Mouse (Mus musculus): ENCODE results near the gene Nppb. TPM values are rescaled to one million over a fixed set of nuclear protein-coding genes. Genes with fewer than 3 reads are reported as not detected.

The Nppb gene
- polyA plus RNA-seq, 1 experiment from 2014 or later, result not detected

DNA sequence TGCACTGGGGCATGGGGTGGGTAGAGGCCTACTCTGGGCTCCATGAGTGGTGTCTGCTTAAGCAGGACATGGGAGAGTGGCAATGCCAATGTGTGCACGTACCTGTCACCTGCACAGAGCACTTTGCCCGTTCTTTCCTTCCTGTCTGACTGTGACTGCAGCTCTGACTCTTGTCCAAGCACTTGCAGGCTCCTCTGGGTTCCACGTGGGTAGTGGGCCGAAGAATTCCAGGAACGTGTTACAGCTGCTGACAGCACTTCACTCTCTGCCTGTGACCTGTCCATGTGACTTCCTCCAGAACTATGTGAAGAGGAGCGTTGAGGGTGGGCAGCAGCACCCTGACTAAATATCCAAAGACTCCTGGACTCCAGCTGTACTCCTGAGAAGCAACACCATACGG, 19.9 kb upstream of the Nppb start:
- Histone ChIP-seq H3K36me3 (ENCODE audit: control insufficient read depth, insufficient read depth, low read length) (no peaks in the 10 kb centered on the region), H3K9me3 (replicated peaks; ENCODE audit: control insufficient read depth, low read length) (no peaks in the 10 kb centered on the region), H3K4me3 (ENCODE audit: low read depth, low read length) (no peak overlapping the region), H3K4me1 (ENCODE audit: control insufficient read depth, insufficient read depth, low read length) (no peaks in the 10 kb centered on the region), H3K27me3 (replicated peaks; ENCODE audit: control insufficient read depth, insufficient read depth, low read length) (no peaks in the 10 kb centered on the region), H3K27ac (ENCODE audit: low read depth, low read length) (no peak overlapping the region), H3K4me2 (ENCODE audit: low read length) (no peak overlapping the region), H3K9ac (ENCODE audit: low read length) (no peak overlapping the region)
- WGBS, result 85% methylated on average over 7 of the region's 7 CpGs
- DNase-seq (ENCODE audit: low spot score) (no peak), ATAC-seq (no peak)

DNA sequence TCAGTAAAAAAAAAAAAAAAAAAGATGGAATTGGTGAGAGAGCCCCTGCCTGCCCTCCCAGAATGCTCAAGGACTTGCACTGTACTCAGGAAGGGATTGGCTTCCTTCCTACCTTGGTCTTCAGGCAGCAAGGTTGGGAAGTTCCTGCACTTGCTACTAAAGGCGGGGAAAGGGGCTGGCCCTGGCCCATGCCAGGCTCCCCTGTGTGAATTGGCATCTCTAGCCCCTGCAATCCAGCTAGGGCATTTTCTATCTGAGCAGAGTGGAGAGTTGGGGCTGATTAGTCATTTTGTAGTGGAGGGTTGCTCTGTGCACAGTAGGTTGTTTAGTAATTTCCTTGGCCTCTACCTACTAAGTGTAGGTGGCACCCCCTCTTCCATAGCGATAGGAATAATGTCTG, 16.8 kb upstream of the Nppb start:
- WGBS, result 89% methylated on average over 2 of the region's 2 CpGs
- Histone ChIP-seq H3K27ac (ENCODE audit: low read depth, low read length) (no peak overlapping the region), H3K36me3 (ENCODE audit: control insufficient read depth, insufficient read depth, low read length) (no peaks in the 10 kb centered on the region), H3K4me2 (ENCODE audit: low read length) (no peak overlapping the region), H3K4me1 (ENCODE audit: control insufficient read depth, insufficient read depth, low read length) (no peaks in the 10 kb centered on the region), H3K9ac (ENCODE audit: low read length) (no peak overlapping the region), H3K4me3 (ENCODE audit: low read depth, low read length) (no peak overlapping the region), H3K27me3 (replicated peaks; ENCODE audit: control insufficient read depth, insufficient read depth, low read length) (no peaks in the 10 kb centered on the region), H3K9me3 (replicated peaks; ENCODE audit: control insufficient read depth, low read length) (no peaks in the 10 kb centered on the region)
- DNase-seq (ENCODE audit: low spot score) (no peak), ATAC-seq (no peak)

GRCm38 (mm10) chr4:147969337-147969736, 16.3 kb upstream of the Nppb start:
- H3K27ac ChIP-seq (ENCODE audit: low read depth, low read length), result no peak overlapping the region
- H3K27me3 ChIP-seq (replicated peaks; ENCODE audit: control insufficient read depth, insufficient read depth, low read length), result no peaks in the 10 kb centered on the region
- no peaks in the 10 kb centered on the region for H3K4me1 ChIP-seq (ENCODE audit: control insufficient read depth, insufficient read depth, low read length)
- H3K4me2 ChIP-seq (ENCODE audit: low read length), result no peak overlapping the region
- no peak for ATAC-seq
- no peaks in the 10 kb centered on the region for H3K9me3 ChIP-seq (replicated peaks; ENCODE audit: control insufficient read depth, low read length)
- no peak for DNase-seq (ENCODE audit: low spot score)
- H3K36me3 ChIP-seq (ENCODE audit: control insufficient read depth, insufficient read depth, low read length), result no peaks in the 10 kb centered on the region
- H3K4me3 ChIP-seq (ENCODE audit: low read depth, low read length), result no peak overlapping the region
- no peak overlapping the region for H3K9ac ChIP-seq (ENCODE audit: low read length)
- WGBS, result 53% methylated on average over 9 of the region's 9 CpGs

- Histone ChIP-seq H3K36me3 (ENCODE audit: control insufficient read depth, insufficient read depth, low read length) (no peaks in the 10 kb centered on the region), H3K4me1 (ENCODE audit: control insufficient read depth, insufficient read depth, low read length) (no peaks in the 10 kb centered on the region), H3K4me3 (ENCODE audit: low read depth, low read length) (no peak overlapping the region), H3K4me2 (ENCODE audit: low read length) (no peak overlapping the region), H3K9me3 (replicated peaks; ENCODE audit: control insufficient read depth, low read length) (no peaks in the 10 kb centered on the region), H3K27me3 (replicated peaks; ENCODE audit: control insufficient read depth, insufficient read depth, low read length) (no peaks in the 10 kb centered on the region), H3K9ac (ENCODE audit: low read length) (no peak overlapping the region), H3K27ac (ENCODE audit: low read depth, low read length) (no peak overlapping the region)
- WGBS, result 87% methylated on average over 3 of the region's 3 CpGs
- DNase-seq (ENCODE audit: low spot score), result no peak
- no peak for ATAC-seq
Observed at GRCm38 (mm10) chr4:147976237-147976636, 9.4 kb upstream of the Nppb start.

GRCm38 (mm10) chr4:147977726-147978125, 7.9 kb upstream of the Nppb start:
- H3K4me1 ChIP-seq (ENCODE audit: control insufficient read depth, insufficient read depth, low read length), result no peaks in the 10 kb centered on the region
- H3K4me3 ChIP-seq (ENCODE audit: low read depth, low read length), result no peak overlapping the region
- no peak overlapping the region for H3K9ac ChIP-seq (ENCODE audit: low read length)
- DNase-seq (ENCODE audit: low spot score) (no peak), ATAC-seq (no peak)
- H3K27ac ChIP-seq (ENCODE audit: low read depth, low read length), result no peak overlapping the region
- H3K9me3 ChIP-seq (replicated peaks; ENCODE audit: control insufficient read depth, low read length), result no peaks in the 10 kb centered on the region
- no peak overlapping the region for H3K4me2 ChIP-seq (ENCODE audit: low read length)
- no peaks in the 10 kb centered on the region for H3K36me3 ChIP-seq (ENCODE audit: control insufficient read depth, insufficient read depth, low read length)
- H3K27me3 ChIP-seq (replicated peaks; ENCODE audit: control insufficient read depth, insufficient read depth, low read length), result no peaks in the 10 kb centered on the region
- WGBS, result 80% methylated on average over 4 of the region's 4 CpGs

DNA sequence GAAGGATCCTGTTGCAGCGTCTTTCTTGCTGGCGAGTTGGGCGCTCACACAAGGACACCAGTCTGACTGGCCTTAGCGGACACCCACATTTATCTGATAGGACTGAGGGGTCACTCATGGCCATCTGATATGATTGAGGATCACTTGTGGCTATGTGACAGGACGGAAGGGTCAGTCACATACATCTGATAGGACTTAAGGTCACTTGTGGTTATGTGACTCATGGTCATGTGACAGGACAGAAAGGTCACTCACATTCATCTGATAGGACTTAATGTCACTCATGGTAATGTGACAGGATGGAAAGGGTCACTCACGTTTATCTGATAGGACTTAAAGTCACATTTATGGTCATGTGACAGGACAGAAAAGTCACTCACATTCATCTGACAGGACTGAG, 7.2 kb upstream of the Nppb start:
- Histone ChIP-seq H3K4me3 (ENCODE audit: low read depth, low read length) (no peak overlapping the region), H3K27me3 (replicated peaks; ENCODE audit: control insufficient read depth, insufficient read depth, low read length) (no peaks in the 10 kb centered on the region), H3K9ac (ENCODE audit: low read length) (no peak overlapping the region), H3K4me1 (ENCODE audit: control insufficient read depth, insufficient read depth, low read length) (no peaks in the 10 kb centered on the region), H3K27ac (ENCODE audit: low read depth, low read length) (no peak overlapping the region), H3K4me2 (ENCODE audit: low read length) (no peak overlapping the region), H3K9me3 (replicated peaks; ENCODE audit: control insufficient read depth, low read length) (no peaks in the 10 kb centered on the region), H3K36me3 (ENCODE audit: control insufficient read depth, insufficient read depth, low read length) (no peaks in the 10 kb centered on the region)
- no peak for ATAC-seq
- DNase-seq (ENCODE audit: low spot score), result no peak
- WGBS, result 95% methylated on average over 6 of the region's 6 CpGs

DNA sequence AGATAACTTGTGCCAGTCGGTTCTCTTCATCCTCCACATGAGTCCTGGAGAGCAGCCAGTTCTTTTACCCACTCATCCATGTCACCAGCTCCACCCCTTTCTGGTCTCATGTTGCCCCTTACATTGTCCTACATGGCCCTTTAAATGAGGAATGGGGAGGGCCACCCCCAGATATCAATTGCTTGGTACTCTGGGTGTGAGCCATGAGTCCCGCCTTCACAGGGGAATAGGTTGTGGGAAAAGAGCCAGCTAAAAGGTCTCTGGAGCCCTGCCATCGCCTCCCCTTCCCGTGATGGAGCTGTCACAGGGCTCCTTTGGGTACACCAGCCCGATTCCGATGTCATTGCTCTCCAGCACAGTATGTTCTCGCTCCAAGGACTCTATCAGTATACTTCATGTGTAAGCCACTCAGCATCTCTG, 6.1 kb upstream of the Nppb start:
- WGBS, result 65% methylated on average over 7 of the region's 7 CpGs
- DNase-seq (ENCODE audit: low spot score) (peak; percentile 4), ATAC-seq (no peak)
- Histone ChIP-seq H3K9me3 (replicated peaks; ENCODE audit: control insufficient read depth, low read length) (no peaks in the 10 kb centered on the region), H3K9ac (ENCODE audit: low read length) (no peak overlapping the region), H3K36me3 (ENCODE audit: control insufficient read depth, insufficient read depth, low read length) (no peaks in the 10 kb centered on the region), H3K27me3 (replicated peaks; ENCODE audit: control insufficient read depth, insufficient read depth, low read length) (no peaks in the 10 kb centered on the region), H3K4me3 (ENCODE audit: low read depth, low read length) (no peak overlapping the region), H3K27ac (ENCODE audit: low read depth, low read length) (no peak overlapping the region), H3K4me1 (ENCODE audit: control insufficient read depth, insufficient read depth, low read length) (no peaks in the 10 kb centered on the region), H3K4me2 (ENCODE audit: low read length) (no peak overlapping the region)

- DNase-seq (ENCODE audit: low spot score) (no peak), ATAC-seq (no peak)
- H3K9me3 ChIP-seq (replicated peaks; ENCODE audit: control insufficient read depth, low read length), result no peaks in the 10 kb centered on the region
- H3K27ac ChIP-seq (ENCODE audit: low read depth, low read length), result no peak overlapping the region
- no peaks in the 10 kb centered on the region for H3K27me3 ChIP-seq (replicated peaks; ENCODE audit: control insufficient read depth, insufficient read depth, low read length)
- H3K4me2 ChIP-seq (ENCODE audit: low read length), result no peak overlapping the region
- no peak overlapping the region for H3K9ac ChIP-seq (ENCODE audit: low read length)
- H3K4me1 ChIP-seq (ENCODE audit: control insufficient read depth, insufficient read depth, low read length), result no peaks in the 10 kb centered on the region
- 71% methylated on average over 7 of the region's 7 CpGs for WGBS
- H3K4me3 ChIP-seq (ENCODE audit: low read depth, low read length), result no peak overlapping the region
- no peaks in the 10 kb centered on the region for H3K36me3 ChIP-seq (ENCODE audit: control insufficient read depth, insufficient read depth, low read length)
Observed at GRCm38 (mm10) chr4:147993571-147994095, 8.0 kb downstream of the Nppb start.

DNA sequence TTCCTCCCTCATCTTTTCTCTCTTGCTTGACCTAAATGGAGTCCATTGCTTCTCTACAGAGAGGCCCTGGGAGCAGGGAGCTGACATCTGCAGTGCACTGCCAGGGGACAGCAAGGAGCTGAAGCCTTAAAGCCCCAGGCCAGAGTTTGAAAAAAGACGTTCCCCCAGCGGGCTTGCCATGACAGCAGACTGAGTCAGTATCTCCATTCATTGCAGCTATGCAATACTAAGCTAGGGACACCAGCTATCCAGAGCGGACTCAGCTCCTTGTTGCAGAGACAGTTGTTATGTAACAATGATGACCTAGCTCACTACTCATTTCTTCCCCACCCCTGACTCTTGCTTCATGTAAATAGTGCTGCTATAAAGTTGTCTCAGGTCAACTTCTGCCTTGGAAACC, 9.7 kb downstream of the Nppb start:
- Histone ChIP-seq H3K4me1 (ENCODE audit: control insufficient read depth, insufficient read depth, low read length) (peaks cover 1% of the 10 kb centered on the region; the same call in 1 of the 2 replicates), H3K27me3 (replicated peaks; ENCODE audit: control insufficient read depth, insufficient read depth, low read length) (no peaks in the 10 kb centered on the region), H3K36me3 (ENCODE audit: control insufficient read depth, insufficient read depth, low read length) (no peaks in the 10 kb centered on the region), H3K27ac (ENCODE audit: low read depth, low read length) (no peak overlapping the region), H3K4me3 (ENCODE audit: low read depth, low read length) (no peak overlapping the region), H3K9me3 (replicated peaks; ENCODE audit: control insufficient read depth, low read length) (no peaks in the 10 kb centered on the region), H3K4me2 (ENCODE audit: low read length) (no peak overlapping the region), H3K9ac (ENCODE audit: low read length) (no peak overlapping the region)
- ATAC-seq (no peak), DNase-seq (ENCODE audit: low spot score) (no peak)
- 81% methylated on average over 3 of the region's 3 CpGs for WGBS
